ENCODE assay signal across 22 mouse cellular contexts in genomic region chr16:4578630-4579029, GRCm38 (mm10).
"Had no signal": no experiment of that assay in that cellular context is flagged by ENCODE, and none has a peak within 500 bp of the region (broad histone marks: within the 10 kb centered on the region; RNA-seq: fewer than 3 reads in every experiment).

No protein-coding gene starts in this region.

- H3K27ac ChIP-seq: liver, embryonic 14.5 days; lung, embryonic 15.5 days; macrophage; midbrain, embryonic 12.5 days; neural tube, embryonic 13.5 days; neural tube, embryonic 15.5 days had no signal

- H3K4me1 ChIP-seq: lung, embryonic 15.5 days; midbrain, embryonic 12.5 days; neural tube, embryonic 13.5 days; neural tube, embryonic 15.5 days had no signal

- ATAC-seq: lung, postnatal 0 days; midbrain, embryonic 16.5 days had no signal

- H3K4me3 ChIP-seq: lung, embryonic 15.5 days; megakaryocyte, embryonic 14.5 days; midbrain, embryonic 12.5 days; myocyte; neural tube, embryonic 13.5 days; neural tube, embryonic 15.5 days had no signal

- DNase-seq: lung, adult 2 months; lung, postnatal 14 days; lung, postnatal 36 days; midbrain, embryonic 14.5 days; retina, postnatal 1 day; right cerebral cortex, adult 18-20 months; right cerebral cortex, postnatal 25 days; right cerebral cortex, postnatal 4 days; spleen, adult 18-20 months; thymus, adult 18-20 months; thymus, postnatal 14 days; thymus, postnatal 36 days had no signal

- H3K9ac ChIP-seq: liver, embryonic 14.5 days; lung, embryonic 15.5 days; midbrain, embryonic 12.5 days; neural tube, embryonic 13.5 days; neural tube, embryonic 15.5 days had no signal

- H3K4me2 ChIP-seq: lung, embryonic 15.5 days; midbrain, embryonic 12.5 days; neural tube, embryonic 13.5 days; neural tube, embryonic 15.5 days had no signal

- H3K27me3 ChIP-seq: lung, embryonic 15.5 days; midbrain, embryonic 12.5 days; neural tube, embryonic 13.5 days; neural tube, embryonic 15.5 days had no signal

- H3K9me3 ChIP-seq: lung, embryonic 15.5 days; megakaryocyte, embryonic 14.5 days; midbrain, embryonic 12.5 days; neural tube, embryonic 13.5 days; neural tube, embryonic 15.5 days had no signal

- H3K36me3 ChIP-seq: lung, embryonic 15.5 days; midbrain, embryonic 12.5 days; neural tube, embryonic 13.5 days; neural tube, embryonic 15.5 days had no signal
